Mouse (Mus musculus): ENCODE data around the gene Gm21767. TPM values are rescaled to one million over a fixed set of nuclear protein-coding genes. Genes with fewer than 3 reads are reported as not detected.
"Not testable (repeated sequence)": the region's sequence is repeated elsewhere in the genome, so short reads cannot be mapped to it uniquely, and the experiment has no call there.

Gene Gm21767
- not detected in 2 replicates for polyA plus RNA-seq (2014; fragmentation: Nextera tagmentation; extraction: Ambion mirVana)

DNA sequence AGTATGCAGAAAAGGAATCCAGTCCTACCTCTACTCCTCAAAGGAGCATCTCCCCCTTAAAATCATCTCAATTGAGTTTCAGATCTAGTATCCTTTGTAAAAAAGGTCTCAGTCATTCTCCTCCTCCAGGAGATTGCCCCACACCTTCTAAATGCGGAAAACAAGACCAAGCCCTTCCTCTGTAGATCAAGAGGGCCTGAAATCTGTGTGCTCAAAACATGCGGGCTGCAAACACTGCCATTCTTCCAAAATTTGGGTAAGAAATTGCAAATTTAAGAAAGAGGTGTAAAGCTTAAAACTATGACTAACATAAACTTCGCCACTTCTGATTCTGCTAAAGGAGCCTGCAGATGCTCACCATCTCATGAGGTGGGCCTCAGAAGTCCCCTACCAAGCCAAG, at the start of gene Gm21767:
TSS of gene Gm21767 (plus strand) at position 301 of the 400 bp plus-strand sequence.
- not testable (repeated sequence) for H3K27ac ChIP-seq (ENCODE audit: low read depth, low read length); H3K9ac ChIP-seq (ENCODE audit: low read length); H3K36me3 ChIP-seq (ENCODE audit: control insufficient read depth, insufficient read depth, low read length); H3K4me3 ChIP-seq (ENCODE audit: low read depth, low read length); H3K9me3 ChIP-seq (ENCODE audit: control insufficient read depth, low read length); H3K4me1 ChIP-seq (ENCODE audit: control insufficient read depth, insufficient read depth, low read length); H3K27me3 ChIP-seq (ENCODE audit: control insufficient read depth, insufficient read depth, low read length); ATAC-seq (ENCODE audit: insufficient read depth, low FRiP score, low TSS enrichment); DNase-seq (ENCODE audit: low spot score); H3K4me2 ChIP-seq (ENCODE audit: low read depth)
- WGBS, result no CpG with 5 or more reads among the region's 3 CpGs

Measured in neural tube, embryonic 11.5 days (tissue).